Mouse (Mus musculus) heart, postnatal 25 days (tissue): ENCODE measurements around the gene 1700016D06Rik. TPM values are rescaled to one million over a fixed set of nuclear protein-coding genes. Genes with fewer than 3 reads are reported as not detected.

Experiments
- microRNA-seq: library from miRNA; unstranded; fragments of <30 nt; microRNA quantifications from one replicate; pipeline ENCODE4 v1.2.0, GENCODE M21; 2022
- total RNA-seq, 2 experiments: library from RNA; stranded (reverse); gene quantifications; 2 replicates each; pipeline ENCODE4 v1.2.3; 2021

Gene 1700016D06Rik
- total RNA-seq, 2 experiments from 2014 or later = not detected

Small RNA genes lying within 50 kb of the gene (microRNA-seq; reads per million reads assigned to microRNA genes)
- gene Mir7238 = 1.4 reads per million

Other genes starting within 250 kb of the 1700016D06Rik start
- 10 to 100 TPM; 24.3 to 27.3 TPM for gene Rab20, start 222.4 kb downstream of the 1700016D06Rik start, total RNA-seq
- gene Naxd, start 203.6 kb downstream of the 1700016D06Rik start, total RNA-seq = 10 to 100 TPM; 32.7 to 36.8 TPM
- 10 to 100 TPM; 43.5 to 48.1 TPM for gene Cars2, start 150.3 kb downstream of the 1700016D06Rik start, total RNA-seq
- gene Ing1, start 145.5 kb downstream of the 1700016D06Rik start, total RNA-seq = 10 to 100 TPM; 22.7 TPM
- gene Ankrd10, start 65.3 kb downstream of the 1700016D06Rik start, total RNA-seq = 10 to 100 TPM; 24.4 to 25.4 TPM
- 100 to 1,000 TPM; 153 to 155 TPM for gene Arhgef7, start 26.7 kb upstream of the 1700016D06Rik start, total RNA-seq
- under 1 TPM in 1 of 2 experiments, not detected in 1; 0.95 TPM for gene Tex29, start 139.4 kb upstream of the 1700016D06Rik start, total RNA-seq